1 mouse cellular context compared by ENCODE assay signal in genomic region chr10:63327091-63327490, GRCm38 (mm10).
A peak's percentile ranks its signal among the peaks of the same experiment; 100 is the strongest.
TF ChIP-seq lines count a peak whose summit lies in the region.

No protein-coding gene starts in this region.

TF ChIP-seq in CH12.LX, 34 proteins besides CTCF, POLR2A, EP300 and RAD21 (continued from another document):
- peak; percentile 58; the same call in 1 of the 2 replicates for TF ChIP-seq MEF2A (IDR thresholded peaks at IDR 0.05; ENCODE audit: borderline replicate concordance, low read depth, low read length)
- TF ChIP-seq E2F4 (IDR thresholded peaks at IDR 0.05; ENCODE audit: insufficient replicate concordance, low read depth, low read length) = no peak
- TF ChIP-seq MAFK (IDR thresholded peaks at IDR 0.05; ENCODE audit: insufficient replicate concordance, low read length) = no peak
